Mouse (Mus musculus) CH12.LX (cell line): Measurements from ENCODE around the gene Gm3252.
"Not testable (repeated sequence)": the region's sequence is repeated elsewhere in the genome, so short reads cannot be mapped to it uniquely, and the experiment has no call there.

ENCODE experiments used
- HCFC1 ChIP-seq: IDR thresholded peaks from 2 replicates; pipeline ENCODE4 v1.6.1; 2012; ENCODE audit warnings: low read depth, mild to moderate bottlenecking, inconsistent platforms, low read length, improper control_type of control experiment
- TCF12 ChIP-seq: IDR thresholded peaks from 2 replicates; pipeline ENCODE4 v1.6.1; 2014; ENCODE audit warnings: low read depth, mild to moderate bottlenecking, inconsistent platforms, low read length, improper control_type of control experiment

GRCm38 (mm10) chr14:4776037-4776436 lies 49.5 kb downstream of the Gm3252 start, which contains the start of gene Gm9602:
- TF ChIP-seq TCF12, HCFC1: not testable (repeated sequence)
